Mouse (Mus musculus) E14TG2a.4 (cell line): Measurements from ENCODE around the gene Hnrnpa3.

Source experiments
- H3K27me3 ChIP-seq: 2 replicates; pipeline ENCODE4 v1.6.1; 2014; ENCODE audit warnings: low read length, control low read depth; ENCODE audit not compliant: insufficient read depth
- H3K36me3 ChIP-seq: 2 replicates; pipeline ENCODE4 v1.6.1; 2014; ENCODE audit warnings: low read length, control low read depth; ENCODE audit not compliant: insufficient read depth
- H3K4me1 ChIP-seq: replicated peaks from 2 replicates; pipeline ENCODE4 v1.6.1; 2014; ENCODE audit warnings: low read depth, low read length, control low read depth
- H3K4me3 ChIP-seq: replicated peaks from 2 replicates; pipeline ENCODE4 v1.5.1; 2014; ENCODE audit warnings: mild to moderate bottlenecking, low read length
- H3K9me3 ChIP-seq: 2 replicates; pipeline ENCODE4 v1.6.1; 2014; ENCODE audit warnings: low read length, control low read depth
- CTCF ChIP-seq: conservative IDR thresholded peaks from 2 replicates; pipeline ENCODE4 v1.5.1; 2014; ENCODE audit warnings: low read length
- NANOG ChIP-seq: IDR thresholded peaks from 2 replicates; pipeline ENCODE4 v1.6.1; 2014; ENCODE audit warnings: borderline replicate concordance, low read length, mixed read lengths
- POU5F1 ChIP-seq: IDR thresholded peaks from 2 replicates; pipeline ENCODE4 v1.6.1; 2014; ENCODE audit warnings: low read length, borderline replicate concordance

Gene Hnrnpa3

DNA sequence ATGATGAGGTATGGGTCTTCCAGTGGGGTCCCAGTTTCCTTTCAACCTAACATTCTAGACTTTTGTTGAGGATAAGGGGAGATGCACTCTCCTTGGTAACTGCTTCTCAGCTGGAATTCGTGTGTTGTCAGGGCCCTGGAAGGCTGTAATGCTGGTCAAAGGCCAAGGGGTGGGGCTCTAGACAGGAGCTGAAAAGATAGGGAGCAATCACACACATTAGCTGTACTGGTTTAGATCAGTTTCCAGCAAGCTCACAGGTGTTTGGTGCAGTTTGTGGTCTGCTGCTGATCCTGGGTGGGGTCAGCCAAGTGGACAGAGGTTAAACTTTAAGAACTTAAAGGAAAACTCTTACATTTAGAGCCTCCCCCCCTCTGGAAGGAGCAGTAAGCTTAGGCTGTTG is 48.4 kb downstream of the Hnrnpa3 start:
- Histone ChIP-seq H3K36me3 (peaks cover 4% of the 10 kb centered on the region; the same call in 1 of the 2 replicates), H3K4me1 (peaks cover 47% of the 10 kb centered on the region), H3K9me3 (peaks cover 3% of the 10 kb centered on the region; the same call in 1 of the 2 replicates), H3K27me3 (no peaks in the 10 kb centered on the region), H3K4me3 (no peak overlapping the region)
- no peak for TF ChIP-seq POU5F1
- no peak; the same call in 1 of the 2 replicates for TF ChIP-seq CTCF
- peak; percentile 39; the same call in 1 of the 2 replicates for TF ChIP-seq NANOG

DNA sequence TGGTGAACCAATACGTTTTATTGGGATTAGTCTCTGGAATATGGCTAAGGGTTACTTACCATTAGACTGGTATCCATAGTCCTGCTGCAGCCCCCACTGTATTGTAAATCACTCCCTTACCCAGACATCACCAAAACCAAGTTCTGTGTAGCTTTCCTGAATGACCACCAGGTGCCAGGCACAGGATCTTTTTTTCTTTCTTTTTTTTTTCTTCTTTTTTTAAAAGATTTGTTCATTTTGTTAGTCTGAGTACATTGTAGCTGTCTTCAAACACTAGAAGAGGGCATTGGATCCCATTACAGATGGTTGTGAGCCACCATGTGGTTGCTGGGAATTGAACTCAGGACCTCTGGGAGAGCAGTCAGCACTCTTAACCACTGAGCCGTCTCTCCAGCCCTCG is 54.0 kb downstream of the Hnrnpa3 start:
- no peaks in the 10 kb centered on the region for H3K36me3 ChIP-seq
- TF ChIP-seq POU5F1, result no peak
- TF ChIP-seq NANOG, result no peak
- TF ChIP-seq CTCF, result no peak

DNA sequence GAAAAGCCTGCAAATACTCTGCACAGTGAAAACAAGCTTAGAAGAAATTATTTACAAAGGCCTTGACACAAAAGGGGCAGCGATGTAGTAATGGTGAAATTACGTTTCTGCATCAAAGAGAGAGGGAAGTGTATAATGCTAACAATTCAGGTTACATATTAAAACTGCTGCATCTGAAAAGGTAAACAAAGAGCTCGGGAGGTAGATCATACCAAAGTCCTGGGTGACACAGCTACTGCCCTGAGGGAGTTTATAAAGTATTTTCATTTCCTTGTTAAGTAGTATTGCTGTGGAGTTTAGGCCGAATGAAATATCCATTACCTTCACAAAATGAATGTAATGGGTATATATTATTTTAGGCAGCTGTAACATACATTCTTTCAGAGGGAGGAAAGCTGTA is 55.7 kb downstream of the Hnrnpa3 start:
- Histone ChIP-seq H3K27me3 (no peaks in the 10 kb centered on the region), H3K9me3 (no peaks in the 10 kb centered on the region), H3K4me3 (no peak overlapping the region), H3K36me3 (no peaks in the 10 kb centered on the region), H3K4me1 (peaks cover 16% of the 10 kb centered on the region)
- TF ChIP-seq NANOG (no peak), CTCF (no peak), POU5F1 (no peak)

More for the DNA sequence above, 54.0 kb downstream of the Hnrnpa3 start:
- peaks cover 3% of the 10 kb centered on the region; the same call in 1 of the 2 replicates for H3K9me3 ChIP-seq
- H3K4me1 ChIP-seq, result peaks cover 25% of the 10 kb centered on the region
- H3K27me3 ChIP-seq, result no peaks in the 10 kb centered on the region
- no peak overlapping the region for H3K4me3 ChIP-seq

DNA sequence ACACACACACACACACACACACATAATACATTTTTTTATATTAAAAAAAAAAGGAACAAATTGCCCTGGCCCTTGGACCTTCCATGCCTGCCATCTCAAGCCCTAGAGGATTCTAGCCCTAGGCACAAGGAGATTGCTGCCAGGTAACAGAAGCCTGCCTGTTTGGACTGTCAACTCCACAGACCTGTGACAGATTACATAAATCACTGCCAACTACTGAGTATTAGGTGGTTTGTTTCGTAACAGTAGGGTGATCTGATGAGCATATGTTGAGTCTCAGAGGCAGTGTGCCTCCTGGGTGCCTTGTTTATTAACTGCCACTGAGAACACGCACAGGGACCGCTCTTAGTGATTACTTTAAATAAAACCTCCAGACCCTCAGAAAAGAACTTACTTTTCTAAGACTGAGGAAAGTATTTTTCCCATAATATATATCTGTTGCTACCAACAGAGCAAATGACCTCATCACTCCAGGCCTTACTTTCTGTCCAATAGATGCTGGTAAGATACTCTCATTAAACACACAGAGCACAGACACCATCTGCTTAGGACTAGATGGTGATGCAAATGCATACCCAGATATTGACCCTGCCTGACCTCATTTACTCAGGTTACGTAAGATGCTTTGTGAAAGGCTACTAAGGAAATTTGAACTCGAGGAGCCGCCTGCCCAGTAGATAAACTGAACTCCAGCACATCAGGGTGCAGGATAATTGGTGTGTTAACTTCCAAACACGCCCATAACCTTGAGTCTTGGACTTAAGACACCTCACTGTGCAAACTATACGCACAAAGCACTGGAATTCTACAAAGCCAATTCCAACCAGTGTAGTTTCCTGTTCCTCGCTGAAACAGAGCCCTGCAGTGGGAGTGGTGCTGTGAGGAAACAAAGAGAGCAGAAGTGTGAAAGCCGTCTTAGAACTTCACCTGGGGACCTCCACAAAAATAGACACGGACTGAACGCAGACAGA is 57.3 kb downstream of the Hnrnpa3 start:
- TF ChIP-seq NANOG, result 0 out of 2 replicates have a peak, but pooled peaks have one; percentile 26
- no peak for TF ChIP-seq CTCF

More for the DNA sequence above, 57.3 kb downstream of the Hnrnpa3 start:
- Histone ChIP-seq H3K4me1 (peaks cover 16% of the 10 kb centered on the region), H3K4me3 (no peak overlapping the region), H3K36me3 (no peaks in the 10 kb centered on the region), H3K9me3 (no peaks in the 10 kb centered on the region), H3K27me3 (no peaks in the 10 kb centered on the region)
